Mouse (Mus musculus) lung, embryonic 16.5 days (tissue): ENCODE measurements at regions not wholly inside any gene's neighbourhood (a gene's known extent, or its start where the extent isn't known, plus 50 kb on each side); places are given as distances from the start of the nearest gene placed in this dataset.

ENCODE experiments used
- ATAC-seq: fragments of 200-750 bp; cut with Nextera tagmentation; 2 replicates; pipeline ENCODE4 v1.8.0; 2017; ENCODE audit warnings: low read depth, mild to moderate bottlenecking, moderate library complexity
- H3K27ac ChIP-seq: fragments of 300-500 bp; sonication (generic); 2 replicates; pipeline ENCODE4 v1.5.1; 2014; ENCODE audit warnings: mild to moderate bottlenecking, control low read depth, low read length
- H3K27me3 ChIP-seq: fragments of 300-500 bp; sonication (generic); 2 replicates; pipeline ENCODE4 v1.6.1; 2014; ENCODE audit warnings: low read depth, low read length, mixed read lengths; ENCODE audit not compliant: control insufficient read depth, insufficient read depth
- H3K36me3 ChIP-seq: fragments of 300-500 bp; sonication (generic); 2 replicates; pipeline ENCODE4 v1.6.1; 2014; ENCODE audit warnings: low read length; ENCODE audit not compliant: control insufficient read depth, insufficient read depth
- H3K4me1 ChIP-seq: fragments of 300-500 bp; sonication (generic); replicated peaks from 2 replicates; pipeline ENCODE4 v1.6.1; 2014; ENCODE audit warnings: low read length, mixed read lengths; ENCODE audit not compliant: control insufficient read depth, insufficient read depth
- H3K4me2 ChIP-seq: fragments of 300-500 bp; sonication (generic); 2 replicates; pipeline ENCODE4 v1.6.1; 2014; ENCODE audit warnings: low read depth, low read length, control low read depth
- H3K4me3 ChIP-seq: fragments of 300-500 bp; sonication (generic); 2 replicates; pipeline ENCODE4 v1.5.1; 2014; ENCODE audit warnings: mild to moderate bottlenecking, low read length, control low read depth
- H3K9ac ChIP-seq: fragments of 300-500 bp; sonication (generic); 2 replicates; pipeline ENCODE4 v1.6.1; 2014; ENCODE audit warnings: low read length, control low read depth
- H3K9me3 ChIP-seq: fragments of 300-500 bp; sonication (generic); 2 replicates; pipeline ENCODE4 v1.6.1; 2016; ENCODE audit warnings: low read length; ENCODE audit not compliant: control insufficient read depth
- WGBS: fragments of 180-500 bp; shearing (Covaris S2); extraction: QIAGEN DNeasy Blood & Tissue Kit; methylation state at CpG from one replicate; pipeline ENCODE4 v1.1.7; 2014; 5-methylcytosine and 5-hydroxymethylcytosine counted together

DNA sequence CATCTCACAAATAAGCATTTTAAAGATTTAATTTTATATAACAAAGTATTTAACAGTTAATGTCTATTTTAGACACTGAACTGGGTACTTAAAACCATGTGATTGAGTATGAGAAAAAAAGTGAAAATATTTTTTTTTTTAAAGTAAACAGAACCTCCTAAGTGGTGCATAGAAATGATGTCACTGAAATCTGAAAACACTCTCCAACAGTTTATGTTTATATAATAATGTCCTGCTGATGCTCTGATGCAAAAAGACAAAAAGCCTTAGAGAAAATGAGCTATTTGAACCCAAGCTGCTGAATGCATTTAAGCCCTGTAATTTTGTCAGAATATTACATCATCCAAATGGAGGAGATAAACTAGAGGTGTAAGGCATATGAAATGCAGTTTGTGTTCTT lies 3447.1 kb downstream of the 9330182O14Rik start:
- Histone ChIP-seq H3K4me1 (no peaks in the 10 kb centered on the region), H3K36me3 (no peaks in the 10 kb centered on the region), H3K9me3 (no peaks in the 10 kb centered on the region), H3K27ac (0 out of 2 replicates have a peak overlapping the region, but pooled peaks have one; percentile 31), H3K27me3 (no peaks in the 10 kb centered on the region), H3K9ac (no peak overlapping the region), H3K4me2 (no peak overlapping the region), H3K4me3 (no peak overlapping the region)
- ATAC-seq: peak; percentile 90

DNA sequence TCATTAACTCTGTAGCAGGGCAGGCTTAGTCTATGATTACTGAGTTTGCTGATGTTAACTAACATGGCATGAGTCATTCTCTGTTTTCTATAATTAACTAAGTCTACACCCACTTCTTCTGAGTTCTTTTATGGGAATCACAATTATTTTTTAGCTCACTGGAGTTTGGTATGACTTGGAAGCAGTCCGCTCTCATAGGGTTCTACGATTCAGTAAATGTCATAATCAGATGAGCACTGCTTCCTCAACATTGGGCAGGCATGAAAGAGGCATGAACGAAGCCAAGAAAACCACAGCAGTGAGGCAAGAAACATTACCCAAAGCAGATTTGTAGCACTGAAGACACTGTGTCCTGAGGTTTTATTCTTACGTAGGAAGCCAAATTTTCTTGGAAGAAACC lies 3451.6 kb downstream of the 9330182O14Rik start:
- H3K36me3 ChIP-seq: no peaks in the 10 kb centered on the region
- no peaks in the 10 kb centered on the region for H3K27me3 ChIP-seq
- H3K4me3 ChIP-seq: no peak overlapping the region
- ATAC-seq: no peak
- no peak overlapping the region for H3K4me2 ChIP-seq
- H3K9ac ChIP-seq: no peak overlapping the region
- no peak overlapping the region for H3K27ac ChIP-seq
- WGBS: 71% methylated on average over 4 of the region's 4 CpGs
- H3K9me3 ChIP-seq: no peaks in the 10 kb centered on the region
- no peaks in the 10 kb centered on the region for H3K4me1 ChIP-seq

DNA sequence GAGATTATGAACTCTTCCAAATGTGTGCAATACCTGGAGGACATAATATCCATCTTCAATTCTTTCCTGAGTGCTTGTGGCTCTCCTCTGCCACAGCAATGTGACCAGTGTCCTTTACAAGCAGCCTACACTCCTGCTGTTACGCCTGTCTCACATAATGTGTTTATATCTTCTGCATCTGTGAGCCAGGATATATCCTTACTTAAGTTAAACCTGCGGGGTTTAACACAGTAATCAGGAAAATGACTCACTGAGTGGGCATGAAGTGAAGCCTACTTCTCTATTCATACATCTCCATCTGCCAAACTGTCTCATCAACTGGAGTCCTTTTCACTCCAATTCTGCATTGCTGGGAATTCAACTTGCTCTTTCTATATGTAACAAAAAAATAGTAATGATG lies 3453.9 kb downstream of the 9330182O14Rik start:
- H3K4me2 ChIP-seq: no peak overlapping the region
- ATAC-seq: no peak
- H3K9me3 ChIP-seq: no peaks in the 10 kb centered on the region
- H3K9ac ChIP-seq: no peak overlapping the region
- H3K27ac ChIP-seq: no peak overlapping the region
- no peaks in the 10 kb centered on the region for H3K27me3 ChIP-seq
- no peak overlapping the region for H3K4me3 ChIP-seq
- H3K36me3 ChIP-seq: no peaks in the 10 kb centered on the region
- 67% methylated on average over 2 of the region's 2 CpGs for WGBS
- H3K4me1 ChIP-seq: no peaks in the 10 kb centered on the region

DNA sequence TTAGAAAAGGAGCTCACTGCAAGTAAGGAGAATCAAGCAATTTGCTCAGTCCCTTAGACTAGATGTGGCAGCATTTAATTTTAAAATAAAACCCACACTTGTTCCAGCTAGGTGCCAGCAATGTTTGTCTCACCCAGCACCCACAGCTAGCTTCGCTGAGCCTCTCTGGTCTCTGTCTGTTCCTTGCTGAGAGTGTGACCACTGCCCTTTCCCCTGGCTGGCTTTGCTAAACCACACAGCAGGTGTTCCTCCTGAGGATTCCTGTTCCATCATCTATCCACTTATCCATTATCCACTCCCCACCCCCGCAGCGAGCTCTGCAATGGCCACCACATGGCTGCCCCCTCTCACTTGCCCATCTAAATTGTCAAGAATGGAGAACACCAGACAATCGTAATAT lies 3473.5 kb downstream of the 9330182O14Rik start:
- no peaks in the 10 kb centered on the region for H3K4me1 ChIP-seq
- no peak overlapping the region for H3K4me3 ChIP-seq
- 81% methylated on average over 4 of the region's 4 CpGs for WGBS
- ATAC-seq: no peak
- H3K4me2 ChIP-seq: no peak overlapping the region
- H3K27me3 ChIP-seq: no peaks in the 10 kb centered on the region
- no peaks in the 10 kb centered on the region for H3K9me3 ChIP-seq
- H3K9ac ChIP-seq: no peak overlapping the region
- no peak overlapping the region for H3K27ac ChIP-seq
- no peaks in the 10 kb centered on the region for H3K36me3 ChIP-seq

DNA sequence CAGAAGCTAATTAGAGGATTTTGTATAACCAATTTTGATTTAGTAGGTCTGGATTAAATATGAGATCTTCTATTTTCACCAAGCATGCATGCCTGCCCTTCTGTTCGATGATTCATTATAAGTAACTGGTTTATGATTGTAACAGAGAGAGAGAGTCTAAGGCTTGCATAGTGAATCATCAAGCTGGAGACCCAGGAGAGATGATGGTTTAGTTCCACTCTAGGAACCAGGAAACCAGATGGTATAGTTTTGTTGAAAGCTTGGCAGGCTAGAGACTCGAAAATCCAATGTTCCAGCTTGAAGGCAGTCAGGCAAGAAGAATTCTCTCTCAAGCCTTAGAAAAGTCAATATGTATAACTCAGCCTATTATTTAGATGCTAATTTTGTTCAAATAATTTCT lies 3475.7 kb downstream of the 9330182O14Rik start:
- Histone ChIP-seq H3K36me3 (no peaks in the 10 kb centered on the region), H3K27me3 (no peaks in the 10 kb centered on the region), H3K9me3 (no peaks in the 10 kb centered on the region), H3K4me2 (no peak overlapping the region), H3K4me3 (no peak overlapping the region), H3K27ac (no peak overlapping the region), H3K9ac (no peak overlapping the region), H3K4me1 (no peaks in the 10 kb centered on the region)
- 86% methylated on average over 2 of the region's 2 CpGs for WGBS
- no peak for ATAC-seq

DNA sequence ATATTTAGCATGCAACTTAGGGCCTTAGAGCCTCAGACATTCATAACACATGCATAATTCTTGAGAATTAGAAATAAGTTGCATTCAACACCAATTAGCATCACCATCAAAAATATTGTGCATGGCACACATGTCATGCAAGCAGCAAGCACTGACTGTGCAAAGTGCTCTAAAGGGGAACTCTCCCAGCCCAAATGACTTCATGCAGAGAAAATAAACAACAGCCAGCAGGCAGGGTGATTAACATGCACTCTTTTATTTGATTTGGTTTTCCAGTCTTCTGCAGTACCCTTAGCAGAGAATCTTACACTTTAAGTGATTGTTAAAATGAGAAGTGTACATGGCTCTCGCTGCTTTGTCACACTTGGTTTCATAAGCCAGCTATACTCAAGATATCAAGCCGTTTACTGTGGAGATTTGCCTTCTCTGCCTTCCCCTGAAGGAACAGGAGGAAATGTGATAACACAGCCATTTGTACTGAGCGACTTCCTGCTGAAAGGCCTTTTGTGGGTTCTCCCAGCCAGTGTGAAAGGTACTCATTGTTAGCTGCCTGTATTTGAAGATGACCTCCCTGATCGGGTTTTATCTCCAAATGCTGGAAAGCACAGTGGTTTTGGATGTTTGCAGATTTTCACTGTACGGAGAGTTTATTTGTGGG lies 3480.0 kb downstream of the 9330182O14Rik start:
- H3K4me1 ChIP-seq: no peaks in the 10 kb centered on the region
- 19% methylated on average over 5 of the region's 5 CpGs for WGBS
- no peak overlapping the region for H3K4me3 ChIP-seq
- no peaks in the 10 kb centered on the region for H3K9me3 ChIP-seq
- no peaks in the 10 kb centered on the region for H3K36me3 ChIP-seq
- no peak overlapping the region for H3K9ac ChIP-seq
- no peak overlapping the region for H3K4me2 ChIP-seq
- H3K27ac ChIP-seq: no peak overlapping the region
- H3K27me3 ChIP-seq: no peaks in the 10 kb centered on the region
- no peak for ATAC-seq

DNA sequence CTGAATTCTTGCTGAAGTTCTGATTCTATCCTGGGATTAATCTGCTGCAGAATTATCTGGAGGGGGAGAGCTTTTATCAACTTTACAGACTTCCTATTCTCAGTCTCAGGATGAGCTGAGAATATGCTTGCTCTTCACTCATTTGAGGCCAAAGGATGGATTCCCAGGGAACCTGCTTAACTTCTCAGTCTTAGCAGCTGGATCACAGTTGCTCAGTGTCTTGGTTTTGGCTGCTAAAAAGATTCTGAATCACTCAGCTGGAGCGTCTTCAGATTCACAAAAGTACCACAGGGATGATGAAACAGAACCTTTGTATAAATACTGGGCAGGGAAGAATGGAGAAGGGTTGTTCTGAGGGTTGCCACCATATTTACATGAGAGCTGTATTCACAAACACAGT lies 3481.6 kb downstream of the 9330182O14Rik start:
- no peak overlapping the region for H3K27ac ChIP-seq
- no peaks in the 10 kb centered on the region for H3K36me3 ChIP-seq
- H3K9me3 ChIP-seq: no peaks in the 10 kb centered on the region
- no peak for ATAC-seq
- WGBS: 85% methylated on average over 1 of the region's 1 CpGs
- H3K4me2 ChIP-seq: no peak overlapping the region
- no peak overlapping the region for H3K9ac ChIP-seq
- H3K4me1 ChIP-seq: no peaks in the 10 kb centered on the region
- no peaks in the 10 kb centered on the region for H3K27me3 ChIP-seq
- H3K4me3 ChIP-seq: no peak overlapping the region

DNA sequence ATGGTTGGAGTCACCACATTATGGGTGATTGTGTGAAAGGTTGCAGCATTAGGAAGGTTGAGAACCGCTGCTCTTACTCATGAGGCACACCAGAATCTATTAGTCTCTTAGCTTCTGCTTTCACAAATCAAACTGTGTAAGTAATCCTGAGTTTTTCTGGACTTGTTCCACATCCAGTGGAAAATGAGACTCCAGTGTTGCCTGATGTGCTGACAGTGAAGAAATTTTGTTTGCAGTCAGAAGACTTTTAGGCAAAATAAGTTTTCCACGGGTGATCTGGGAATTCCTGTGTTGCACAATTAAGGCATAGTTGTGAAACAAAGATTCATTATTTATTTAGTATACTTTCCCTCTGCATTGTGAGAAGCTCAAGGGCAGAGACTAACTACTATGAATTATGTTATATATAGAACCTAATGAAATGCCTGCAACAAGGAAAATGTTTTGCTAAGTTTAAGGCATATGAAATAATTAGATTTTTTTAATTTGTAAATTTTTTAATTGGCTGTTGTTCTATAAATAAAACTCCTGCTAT lies 3490.3 kb downstream of the 9330182O14Rik start:
- no peak overlapping the region for H3K4me2 ChIP-seq
- H3K36me3 ChIP-seq: no peaks in the 10 kb centered on the region
- H3K27me3 ChIP-seq: no peaks in the 10 kb centered on the region
- H3K4me1 ChIP-seq: no peaks in the 10 kb centered on the region
- no peak overlapping the region for H3K9ac ChIP-seq
- H3K4me3 ChIP-seq: no peak overlapping the region
- no peaks in the 10 kb centered on the region for H3K9me3 ChIP-seq
- no peak overlapping the region for H3K27ac ChIP-seq
- peak; percentile 87 for ATAC-seq
- WGBS: 36% methylated on average over 2 of the region's 2 CpGs

DNA sequence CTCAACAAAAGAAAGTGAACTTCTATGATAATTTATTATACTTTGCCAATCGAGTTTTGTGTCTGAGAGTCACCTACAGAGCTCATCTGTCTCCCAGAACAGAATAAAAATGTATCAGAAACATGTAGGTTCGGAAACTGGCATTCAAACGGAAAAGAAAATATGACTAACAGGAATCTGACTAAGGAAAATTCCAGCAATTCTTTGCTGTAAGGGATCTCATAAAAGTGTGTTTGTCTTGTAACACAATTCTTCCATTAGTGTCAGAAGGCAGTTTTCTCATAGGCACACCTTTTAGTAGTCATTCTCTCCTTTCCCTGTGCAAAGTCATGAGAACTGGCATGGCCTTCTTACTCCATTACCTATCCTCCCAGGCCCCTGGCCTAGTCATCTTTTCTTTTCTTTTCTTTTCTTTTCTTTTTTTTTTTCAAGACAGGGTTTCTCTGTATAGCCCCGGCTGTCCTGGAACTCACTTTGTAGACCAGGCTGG lies 3490.9 kb downstream of the 9330182O14Rik start:
- WGBS: 64% methylated on average over 4 of the region's 4 CpGs
- H3K27me3 ChIP-seq: no peaks in the 10 kb centered on the region
- H3K9ac ChIP-seq: no peak overlapping the region
- H3K27ac ChIP-seq: no peak overlapping the region
- no peaks in the 10 kb centered on the region for H3K36me3 ChIP-seq
- H3K4me1 ChIP-seq: no peaks in the 10 kb centered on the region
- ATAC-seq: no peak
- no peaks in the 10 kb centered on the region for H3K9me3 ChIP-seq
- H3K4me3 ChIP-seq: no peak overlapping the region
- H3K4me2 ChIP-seq: no peak overlapping the region
